Mouse (Mus musculus): ENCODE results near the gene Synj1.

DNA sequence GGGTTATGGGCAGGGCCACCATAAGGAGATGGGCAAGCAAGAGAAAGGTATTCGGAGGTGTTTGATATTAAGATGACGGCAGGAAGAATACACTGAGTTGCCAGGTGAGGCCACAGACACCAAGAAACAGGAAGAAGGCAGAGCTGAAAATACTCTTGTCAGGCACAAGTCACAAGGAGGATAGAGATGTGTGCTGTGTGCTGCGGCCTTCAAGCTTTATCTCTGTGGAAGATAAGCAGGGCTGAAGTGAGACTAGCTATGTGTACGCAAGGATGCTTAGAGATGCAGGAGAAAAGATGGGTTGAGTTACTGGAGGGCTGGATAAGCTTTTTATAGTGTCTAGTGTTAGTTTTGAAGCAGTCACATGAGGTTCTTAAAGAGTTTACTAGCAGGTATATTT, 46.2 kb upstream of the Synj1 start:
- TF ChIP-seq MAX (IDR thresholded peaks at IDR 0.05; ENCODE audit: low read depth) (no peak), POLR2AphosphoS2 (IDR thresholded peaks at IDR 0.05; ENCODE audit: insufficient read length, low read depth) (no peak), POLR2A (IDR thresholded peaks at IDR 0.05; ENCODE audit: insufficient read length, low read depth) (no peak), USF1 (IDR thresholded peaks at IDR 0.05; ENCODE audit: low read depth) (no peak), TCF12 (IDR thresholded peaks at IDR 0.05; ENCODE audit: insufficient read depth, poor library complexity, severe bottlenecking) (no peak), MYOG (IDR thresholded peaks at IDR 0.05; ENCODE audit: control insufficient read depth in 1 of 3, insufficient read depth in 1 of 3, insufficient read length in 2 of 3, low read depth in 2 of 3) (no peak), TCF3 (IDR thresholded peaks at IDR 0.05; ENCODE audit: insufficient read length, low read depth) (no peak), REST (IDR thresholded peaks at IDR 0.05; ENCODE audit: insufficient read depth, insufficient read length) (no peak), MYOD1 (IDR thresholded peaks at IDR 0.05; ENCODE audit: control insufficient read depth in 1 of 3, insufficient read length in 2 of 3, low read depth in 2 of 3) (no peak), CEBPB (IDR thresholded peaks at IDR 0.05; ENCODE audit: insufficient read depth, poor library complexity, severe bottlenecking) (no peak)

Data from myocyte (in vitro differentiated cells).